Mouse (Mus musculus) A20 (cell line): ENCODE measurements around the gene Aox1.

Experiments used
- DNase-seq: peaks from one replicate; pipeline ENCODE4 v3.0.0-alpha.2; 2011; ENCODE audit warnings: low read depth, low spot score

Aox1 gene

GRCm38 (mm10) chr1:58107066-58107465, 77.3 kb downstream of the Aox1 start:
- DNase-seq: no peak

DNA sequence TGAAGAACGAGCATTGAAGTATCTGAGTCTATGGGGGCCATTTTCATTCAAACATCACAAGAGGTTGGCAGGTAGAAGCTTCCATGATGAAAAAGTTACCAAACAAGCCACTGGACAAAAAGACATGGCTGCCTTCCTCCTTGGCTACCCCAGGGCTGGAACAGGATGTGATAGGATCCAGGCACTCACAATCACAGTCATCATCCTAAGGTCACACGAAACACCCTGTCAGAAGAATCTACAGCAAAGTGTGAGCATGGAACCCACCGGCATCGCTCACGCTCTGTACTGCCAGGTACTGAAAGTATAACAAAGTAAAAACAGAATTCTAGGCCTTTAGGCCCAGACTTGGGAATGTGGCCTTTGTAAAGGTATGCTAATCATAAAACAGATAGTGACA, 80.5 kb downstream of the Aox1 start:
- no peak for DNase-seq

DNA sequence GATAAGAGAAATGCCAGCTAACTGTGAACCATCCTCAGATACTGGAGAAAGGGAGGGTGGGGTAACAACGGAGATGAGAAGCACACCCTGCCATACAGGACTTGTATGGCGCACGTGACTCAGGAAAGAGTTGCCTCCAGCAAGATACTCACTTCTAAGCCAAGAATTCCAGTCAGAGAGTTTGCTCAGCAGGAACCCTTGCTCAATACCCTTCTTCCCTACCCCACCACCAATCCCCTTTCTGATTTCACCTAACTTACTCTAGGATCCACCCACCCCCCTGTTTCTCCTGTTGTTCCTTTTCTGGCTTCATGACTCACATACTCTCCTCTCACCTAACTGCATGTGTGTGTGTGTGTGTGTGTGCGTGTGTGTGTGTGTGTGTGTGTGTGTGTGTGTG, 81.6 kb downstream of the Aox1 start:
- no peak for DNase-seq

DNA sequence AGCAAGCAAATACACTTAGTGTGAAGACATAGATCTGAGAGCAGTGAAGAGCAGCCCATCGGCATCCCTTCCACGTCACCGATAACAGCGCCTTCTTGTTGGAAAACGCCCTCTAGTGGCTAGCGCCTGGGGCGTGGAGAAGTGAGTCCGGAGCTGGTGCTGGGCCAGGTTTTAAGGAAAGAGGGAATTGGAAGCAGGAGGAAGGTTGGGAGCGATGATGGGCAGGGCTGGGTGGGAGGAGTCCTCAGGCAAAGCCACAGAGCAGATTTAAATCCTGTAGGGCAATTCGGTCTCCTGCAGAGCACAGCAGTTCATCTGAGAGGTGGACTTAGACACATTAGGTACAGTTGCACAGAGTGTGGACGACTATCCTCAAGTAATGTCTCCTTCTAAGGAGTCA, 83.1 kb downstream of the Aox1 start, which contains the start of gene Aox3:
Gene Aox3, plus strand, starts transcription at position 251 of the 400 bp plus-strand sequence.
- peak; percentile 49 for DNase-seq

DNA sequence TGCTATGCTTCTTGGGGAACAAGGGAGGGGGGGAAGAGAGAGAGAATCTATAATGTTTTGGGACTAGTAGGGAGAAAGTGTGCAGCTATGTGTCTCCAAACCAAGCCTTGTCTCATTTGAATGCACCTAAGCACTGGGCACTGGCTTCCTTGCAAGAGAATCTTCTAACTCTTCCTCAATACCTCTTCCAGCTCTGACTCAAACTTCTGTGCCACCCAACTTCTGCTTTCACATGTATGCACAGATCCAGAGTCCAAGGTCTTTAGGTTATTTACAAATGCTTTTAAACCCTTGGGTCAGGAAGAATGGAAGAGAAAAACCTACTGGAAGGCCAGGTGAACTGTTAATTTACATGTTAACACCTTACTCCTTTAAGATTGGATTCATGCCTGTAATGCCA, 83.7 kb downstream of the Aox1 start:
- DNase-seq: no peak

GRCm38 (mm10) chr1:58114021-58114560, 84.4 kb downstream of the Aox1 start:
- DNase-seq: no peak

GRCm38 (mm10) chr1:58114666-58115375, 85.1 kb downstream of the Aox1 start:
- no peak for DNase-seq

- DNase-seq: no peak
Observed at GRCm38 (mm10) chr1:58118231-58118630, 88.5 kb downstream of the Aox1 start.

GRCm38 (mm10) chr1:58124901-58125300, 95.2 kb downstream of the Aox1 start:
- DNase-seq: no peak

DNA sequence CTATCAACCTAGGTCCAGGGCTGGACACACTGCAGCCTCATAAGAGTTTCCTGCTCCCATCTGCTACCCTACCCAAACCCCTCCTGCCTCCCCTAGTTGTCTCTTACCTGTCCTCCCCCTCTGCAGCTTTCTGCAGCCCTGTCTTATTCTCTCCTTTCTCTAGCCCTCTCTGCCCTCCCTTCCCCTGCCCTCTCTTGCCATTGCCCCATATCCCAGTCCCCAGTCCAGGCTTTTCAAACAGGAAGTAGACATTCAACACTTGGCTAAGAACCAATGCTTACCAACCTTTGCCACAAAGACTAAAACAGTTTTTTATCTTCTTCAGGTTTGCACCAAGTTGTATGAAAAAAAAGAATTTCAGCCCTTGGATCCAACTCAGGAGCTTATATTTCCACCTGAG, 108.2 kb downstream of the Aox1 start:
- no peak for DNase-seq

DNA sequence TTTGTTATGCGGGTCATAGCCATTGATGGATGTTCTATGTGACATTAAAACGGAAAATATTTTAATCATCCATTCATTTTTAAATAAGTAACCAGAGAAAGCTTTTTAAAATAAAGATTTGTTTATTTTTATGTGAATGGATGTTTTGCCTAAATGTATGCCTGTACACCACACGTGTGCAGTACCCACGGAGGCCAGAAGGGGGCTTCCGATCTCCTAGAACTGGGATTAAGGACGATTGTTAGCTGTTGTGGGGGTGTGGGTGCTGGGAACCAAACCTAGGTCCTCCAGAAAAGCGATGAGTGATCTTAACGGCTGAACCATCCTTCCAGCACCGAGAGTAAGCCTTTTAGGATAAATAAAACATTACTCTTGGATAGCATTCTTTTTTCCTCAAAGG, 109.3 kb downstream of the Aox1 start:
- no peak for DNase-seq

GRCm38 (mm10) chr1:58140607-58141006, 110.9 kb downstream of the Aox1 start:
- peak; percentile 4 for DNase-seq

GRCm38 (mm10) chr1:58144384-58145069, 114.8 kb downstream of the Aox1 start:
- DNase-seq: no peak

DNA sequence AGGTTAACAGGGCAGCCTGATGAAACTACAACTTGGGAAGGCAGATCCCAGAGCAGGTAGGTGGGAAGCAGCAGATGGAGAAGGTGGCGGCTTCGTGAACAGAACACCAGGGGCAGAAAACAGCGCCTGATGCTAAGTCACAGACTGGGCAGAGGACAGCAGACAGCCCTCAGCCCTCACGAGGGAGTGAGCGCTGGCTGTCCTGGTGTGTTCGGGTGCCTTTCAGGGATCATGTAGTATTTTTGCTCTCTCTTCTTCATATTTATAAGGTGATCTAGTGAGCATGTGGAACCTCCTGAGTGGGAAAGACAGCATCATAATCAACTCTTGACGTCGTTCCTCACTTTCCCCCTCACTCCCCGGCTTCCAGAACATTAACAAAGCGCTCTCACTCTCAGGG, 116.3 kb downstream of the Aox1 start:
- DNase-seq: no peak

GRCm38 (mm10) chr1:58147776-58148175, 118.0 kb downstream of the Aox1 start:
- DNase-seq: no peak

DNA sequence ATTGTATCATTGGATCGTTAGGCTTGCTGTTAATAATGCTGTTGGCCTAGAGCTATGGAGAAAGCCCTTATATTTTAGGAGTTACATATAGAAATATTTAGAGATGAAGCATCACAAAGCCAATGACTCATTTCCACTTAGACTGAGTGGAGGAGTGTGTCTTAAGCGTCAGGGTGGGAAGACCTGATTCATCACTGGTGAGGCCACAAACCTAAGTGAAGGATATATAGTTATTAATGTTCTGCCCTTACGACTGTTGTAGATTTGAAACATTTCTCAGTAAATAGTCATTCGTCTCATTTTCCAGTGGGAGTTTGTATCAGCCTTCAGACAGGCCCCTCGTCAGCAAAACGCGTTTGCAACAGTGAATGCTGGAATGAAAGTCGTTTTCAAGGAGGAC, 122.5 kb downstream of the Aox1 start:
- DNase-seq: no peak
